Mouse (Mus musculus) bone marrow, adult 2 months (tissue): Measurements from ENCODE around the gene Tmem210.

Experiments used
- CTCF ChIP-seq: fragments of 200-500 bp; IDR thresholded peaks from 2 replicates; pipeline ENCODE4 v1.5.1; 2011; ENCODE audit warnings: low read length, control low read depth; ENCODE audit not compliant: control insufficient read depth, insufficient read depth
- POLR2A ChIP-seq: fragments of 200-500 bp; IDR thresholded peaks from 2 replicates; pipeline ENCODE4 v1.6.1; 2011; ENCODE audit warnings: low read depth, mild to moderate bottlenecking, control low read depth, low read length, borderline replicate concordance; ENCODE audit not compliant: control insufficient read depth

- TF ChIP-seq POLR2A = peak; percentile 97
- TF ChIP-seq CTCF = peak; percentile 38; the same call in 1 of the 2 replicates
Observed at GRCm38 (mm10) chr2:25271827-25272511, 16.0 kb upstream of the Tmem210 start, which contains the start of the genes Ssna1 and Anapc2.
